Mouse (Mus musculus) c-Kit-negative CD71-positive TER-119-positive erythroid progenitor cells, embryonic 14.5 days (primary cell): Measurements from ENCODE around the gene Cd274.

Source experiments
- DNase-seq: peaks from one replicate; pipeline ENCODE4 v3.0.0-alpha.2; 2013; ENCODE audit warnings: low read depth, low spot score

The Cd274 gene

GRCm38 (mm10) chr19:29364076-29364475 lies 3.2 kb upstream of the Cd274 start:
- DNase-seq: no peak

DNA sequence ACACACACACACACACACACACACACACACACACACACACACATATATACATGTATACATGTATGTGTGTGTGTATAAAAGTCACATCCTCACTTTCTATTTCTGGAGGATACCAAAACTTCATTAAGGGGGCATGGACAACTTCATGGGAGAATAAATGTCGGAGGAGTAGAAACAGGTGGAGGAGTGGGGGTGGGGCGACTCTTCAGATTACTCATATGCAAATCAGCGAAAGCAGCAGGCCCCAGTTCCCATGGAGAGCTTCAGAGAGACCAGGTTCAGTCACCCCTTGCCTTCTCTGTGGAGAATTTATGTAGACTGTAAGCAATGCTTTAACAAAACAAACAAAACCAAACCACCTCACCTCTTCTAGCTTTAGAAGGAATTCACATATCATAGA lies 2.1 kb upstream of the Cd274 start:
- no peak for DNase-seq

DNA sequence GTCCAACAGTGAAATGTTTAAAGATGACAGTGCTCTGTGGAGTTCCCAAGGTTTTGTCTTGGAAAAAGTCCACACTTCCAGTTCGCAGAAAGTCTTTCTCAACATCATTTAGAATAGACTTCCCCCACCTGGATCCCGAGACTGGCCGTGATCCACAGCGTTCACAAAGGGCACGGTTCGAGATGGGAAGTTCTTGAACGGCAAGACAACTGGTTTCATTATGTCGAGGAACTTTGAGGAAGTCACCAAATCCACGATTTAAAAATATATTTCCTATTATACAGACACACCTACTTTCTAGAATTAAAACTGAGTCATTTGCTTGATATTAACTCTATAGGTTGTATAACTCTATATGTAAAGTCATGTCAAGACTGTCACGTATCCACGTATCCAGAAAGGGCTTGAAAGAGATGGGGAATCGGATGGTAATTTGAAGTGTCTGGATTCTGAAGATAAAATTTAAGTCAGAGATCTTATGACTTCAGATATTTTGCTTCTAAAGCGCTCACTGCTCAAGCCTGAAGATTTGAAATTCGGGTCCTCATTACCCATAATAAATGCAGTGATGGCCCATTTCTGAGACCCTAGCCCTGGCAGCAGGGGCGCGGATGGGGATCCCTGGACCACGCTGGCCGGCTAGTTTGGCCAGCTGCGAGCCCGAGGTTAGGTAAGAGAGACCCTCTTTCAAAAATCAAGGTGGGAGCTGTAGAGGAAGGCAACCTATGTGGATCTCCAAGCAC lies 858 bp upstream of the Cd274 start:
- no peak for DNase-seq

GRCm38 (mm10) chr19:29368041-29368440 lies 786 bp downstream of the Cd274 start:
- no peak for DNase-seq

GRCm38 (mm10) chr19:29368671-29369309 lies 1.5 kb downstream of the Cd274 start:
- DNase-seq: no peak

DNA sequence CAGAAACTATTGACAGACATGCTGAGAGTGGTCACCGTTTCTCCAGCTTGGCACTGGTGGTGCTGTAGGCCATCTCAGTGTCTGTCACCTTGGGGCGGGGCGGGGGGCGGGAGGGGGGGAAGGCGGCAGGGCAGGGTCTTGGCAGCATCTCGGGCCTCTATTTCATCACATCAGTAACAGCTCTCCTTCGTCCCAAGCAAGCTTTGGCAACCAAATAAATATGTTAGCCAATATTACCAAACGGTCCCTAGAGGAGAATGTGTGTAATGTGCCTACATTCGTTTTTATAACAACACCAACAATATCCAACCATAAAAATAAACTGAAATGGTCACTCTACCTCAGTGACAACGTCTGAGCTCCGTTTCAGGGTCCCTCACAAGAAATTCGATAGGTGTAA lies 2.9 kb downstream of the Cd274 start:
- DNase-seq: no peak

DNA sequence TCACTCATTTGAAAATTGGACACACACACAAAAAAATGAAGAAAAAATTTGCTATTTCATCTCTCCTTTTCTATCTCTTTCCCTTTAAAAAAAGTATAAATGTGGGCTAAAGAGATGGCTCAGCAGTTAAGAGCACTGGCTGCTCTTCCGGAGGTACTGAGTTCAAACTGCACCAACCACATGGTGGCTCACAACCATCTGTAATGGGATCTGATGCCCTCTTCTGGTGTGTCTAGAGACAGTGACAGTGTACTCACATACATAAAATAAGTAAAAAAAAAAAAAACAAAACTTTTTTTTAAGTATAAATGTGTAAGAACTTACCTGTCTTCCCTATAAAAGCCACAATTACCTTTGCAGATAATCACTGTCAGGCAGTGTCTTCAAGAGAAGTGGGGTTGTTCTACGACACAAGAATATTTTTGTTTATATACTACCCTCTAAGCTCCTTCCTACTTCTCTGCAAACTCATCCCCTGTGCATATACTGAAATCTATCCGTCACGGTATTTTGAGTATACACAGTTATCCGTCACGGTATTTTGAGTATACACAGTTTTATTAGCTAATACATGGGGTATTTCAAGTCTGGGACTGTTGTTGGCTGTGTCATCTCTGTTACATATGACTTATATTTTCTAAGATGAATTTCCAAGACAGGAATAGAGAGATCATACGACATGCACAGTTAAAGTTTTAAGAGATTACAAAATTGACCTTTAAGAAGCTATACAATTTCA lies 3.5 kb downstream of the Cd274 start:
- DNase-seq: no peak

- no peak for DNase-seq
Observed at GRCm38 (mm10) chr19:29371284-29372081, 4.2 kb downstream of the Cd274 start.

- DNase-seq: no peak
Observed at GRCm38 (mm10) chr19:29372138-29372537, 4.9 kb downstream of the Cd274 start.

GRCm38 (mm10) chr19:29372621-29373020 lies 5.4 kb downstream of the Cd274 start:
- DNase-seq: no peak

DNA sequence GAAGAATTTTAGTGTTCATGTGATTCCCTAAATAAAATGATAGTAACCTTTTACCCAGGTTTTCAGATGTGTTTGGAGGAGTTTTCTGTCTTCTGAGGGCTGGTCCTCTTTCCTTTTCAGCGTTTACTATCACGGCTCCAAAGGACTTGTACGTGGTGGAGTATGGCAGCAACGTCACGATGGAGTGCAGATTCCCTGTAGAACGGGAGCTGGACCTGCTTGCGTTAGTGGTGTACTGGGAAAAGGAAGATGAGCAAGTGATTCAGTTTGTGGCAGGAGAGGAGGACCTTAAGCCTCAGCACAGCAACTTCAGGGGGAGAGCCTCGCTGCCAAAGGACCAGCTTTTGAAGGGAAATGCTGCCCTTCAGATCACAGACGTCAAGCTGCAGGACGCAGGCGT lies 6.2 kb downstream of the Cd274 start:
- DNase-seq: no peak

DNA sequence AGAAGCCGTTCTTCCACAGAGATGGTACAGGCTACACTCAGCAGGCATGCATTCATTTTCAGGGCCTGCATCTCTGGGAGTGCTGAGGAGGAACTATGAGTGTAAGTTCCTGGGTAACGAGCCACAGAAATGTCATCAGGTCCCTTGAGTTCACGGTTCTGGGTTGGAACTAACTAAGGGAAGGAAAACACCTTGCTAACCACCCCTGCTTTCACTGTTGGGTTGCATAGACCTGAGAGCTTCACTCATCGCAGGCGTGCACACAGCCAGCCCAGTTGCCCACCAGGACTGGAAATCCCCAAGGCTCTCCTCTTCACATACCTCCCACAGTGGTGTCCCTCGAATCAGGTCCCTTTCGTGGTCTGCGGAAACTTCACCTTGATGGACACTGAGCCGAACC lies 7.7 kb downstream of the Cd274 start:
- DNase-seq: no peak

GRCm38 (mm10) chr19:29376382-29376781 lies 9.1 kb downstream of the Cd274 start:
- no peak for DNase-seq

GRCm38 (mm10) chr19:29379839-29380603 lies 12.8 kb downstream of the Cd274 start:
- no peak for DNase-seq

GRCm38 (mm10) chr19:29383368-29383767 lies 16.1 kb downstream of the Cd274 start:
- no peak for DNase-seq

DNA sequence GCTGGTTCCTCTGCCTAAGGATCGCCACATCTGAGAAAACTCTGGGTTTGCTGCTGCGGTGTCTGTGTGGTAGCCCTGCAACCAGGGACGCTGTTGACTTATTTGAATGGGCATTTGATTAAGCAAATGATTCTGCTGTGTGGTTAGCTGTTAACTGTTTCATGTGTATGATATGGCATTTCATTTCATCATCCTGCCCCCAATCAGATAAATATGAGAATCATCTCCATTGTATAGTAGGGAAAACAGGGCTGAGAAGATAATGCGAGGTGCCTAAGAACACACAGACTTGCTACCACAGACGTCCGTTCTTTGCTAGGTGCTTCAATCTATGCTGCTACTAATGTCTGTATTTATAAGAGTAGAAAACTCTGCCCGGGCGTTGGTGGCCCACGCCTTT lies 17.2 kb downstream of the Cd274 start:
- DNase-seq: no peak

GRCm38 (mm10) chr19:29384994-29385393 lies 17.7 kb downstream of the Cd274 start:
- no peak for DNase-seq

- DNase-seq: no peak
Observed at GRCm38 (mm10) chr19:29385822-29386221, 18.6 kb downstream of the Cd274 start.

GRCm38 (mm10) chr19:29388818-29389217 lies 21.6 kb downstream of the Cd274 start:
- no peak for DNase-seq

- no peak for DNase-seq
Observed at GRCm38 (mm10) chr19:29390483-29390882, 23.2 kb downstream of the Cd274 start.

DNA sequence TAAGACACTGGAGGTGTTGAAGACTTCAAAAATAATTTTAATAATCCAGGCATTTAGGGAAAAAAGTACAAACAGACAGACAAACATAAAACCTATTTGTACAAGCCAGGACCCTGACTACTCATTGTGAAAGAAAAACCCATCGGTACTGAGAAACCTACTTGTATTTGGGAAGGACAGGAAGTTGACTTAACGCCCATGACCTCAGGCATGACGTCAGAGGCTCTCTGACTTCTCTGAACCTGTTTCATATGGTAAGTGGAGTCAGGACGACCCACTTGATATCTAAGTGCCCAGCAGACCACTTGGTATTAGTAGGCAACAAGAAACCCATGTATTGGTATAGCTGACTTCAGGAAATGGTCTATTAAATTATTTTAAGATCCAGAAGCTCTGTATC lies 24.0 kb downstream of the Cd274 start:
- DNase-seq: no peak
